Mouse (Mus musculus): ENCODE measurements around the gene Fut11. TPM values are rescaled to one million over a fixed set of nuclear protein-coding genes. Genes with fewer than 3 reads are reported as not detected.

The Fut11 gene
- total and polyA plus RNA-seq, 3 experiments, result 3.5 to 8.3 (median 4.1) TPM

DNA sequence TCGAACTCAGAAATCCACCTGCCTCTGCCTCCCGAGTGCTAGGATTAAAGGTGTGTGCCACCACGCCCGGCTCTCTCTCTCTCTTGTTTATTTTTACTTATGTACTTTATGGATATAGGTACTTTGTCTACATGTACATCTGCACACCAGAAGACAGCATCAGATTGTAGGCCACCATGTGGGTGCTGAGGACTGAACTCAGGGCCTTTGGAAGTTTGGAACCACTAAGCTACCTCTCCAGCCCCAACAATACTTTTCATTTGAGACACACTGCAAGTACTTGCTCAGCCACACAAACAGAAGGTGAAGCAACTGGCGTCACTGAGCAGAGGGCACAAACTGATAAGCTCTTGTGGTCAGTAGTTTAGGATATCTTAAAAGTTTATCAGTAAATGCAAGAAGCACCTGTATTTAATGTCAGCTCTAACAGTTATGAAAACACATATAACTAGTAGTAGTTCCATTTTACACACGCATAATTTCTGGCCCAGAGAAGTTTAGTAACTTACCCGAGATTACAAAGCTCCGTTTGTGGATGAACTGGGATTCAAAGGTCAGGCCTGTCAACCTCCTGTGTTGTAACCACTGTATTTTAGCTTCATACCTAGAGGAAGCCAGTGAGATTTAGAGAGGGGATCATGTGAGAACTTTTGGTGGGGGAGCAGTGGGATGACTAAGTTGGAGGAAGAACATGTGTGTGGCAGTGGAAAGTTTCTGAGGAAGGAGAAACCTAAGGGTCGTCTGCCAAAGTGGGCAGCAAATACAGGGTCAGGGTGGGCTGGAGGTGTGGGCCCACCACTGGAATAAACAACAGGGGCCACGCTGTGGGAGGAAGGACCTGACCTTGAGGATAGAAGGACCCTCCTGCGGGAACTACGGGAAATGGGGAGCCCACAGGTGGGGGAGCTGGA lies 38.5 kb downstream of the Fut11 start:
- H3K4me1 ChIP-seq (ENCODE audit: insufficient read depth, low read depth, low read length), result peaks cover 71% of the 10 kb centered on the region
- no peaks in the 10 kb centered on the region for H3K9me3 ChIP-seq (replicated peaks)
- DNase-seq (ENCODE audit: low spot score) (peak; percentile 60), ATAC-seq (ENCODE audit: extremely low read depth, insufficient number of reproducible peaks, low FRiP score, poor library complexity, severe bottlenecking) (peak; percentile 17)
- H3K27me3 ChIP-seq (ENCODE audit: insufficient read depth, low read length), result no peaks in the 10 kb centered on the region
- TF ChIP-seq POLR2AphosphoS5 (IDR thresholded peaks at IDR 0.05; ENCODE audit: insufficient replicate concordance, low read depth, low read length), result no peak; the same call in 1 of the 2 replicates
- TF ChIP-seq TAL1 (conservative IDR thresholded peaks at IDR 0.05; ENCODE audit: low read depth, low read length), result peak; percentile 98
- no peak for TF ChIP-seq GATA1 (IDR thresholded peaks at IDR 0.05; ENCODE audit: borderline replicate concordance, low read length)
- TF ChIP-seq GATA2 (IDR thresholded peaks at IDR 0.05; ENCODE audit: borderline replicate concordance, low read depth, low read length), result no peak
- peaks cover 76% of the 10 kb centered on the region for H3K36me3 ChIP-seq (replicated peaks)
- H3K4me3 ChIP-seq (ENCODE audit: low read depth, low read length), result peak overlapping the region; percentile 96

DNA sequence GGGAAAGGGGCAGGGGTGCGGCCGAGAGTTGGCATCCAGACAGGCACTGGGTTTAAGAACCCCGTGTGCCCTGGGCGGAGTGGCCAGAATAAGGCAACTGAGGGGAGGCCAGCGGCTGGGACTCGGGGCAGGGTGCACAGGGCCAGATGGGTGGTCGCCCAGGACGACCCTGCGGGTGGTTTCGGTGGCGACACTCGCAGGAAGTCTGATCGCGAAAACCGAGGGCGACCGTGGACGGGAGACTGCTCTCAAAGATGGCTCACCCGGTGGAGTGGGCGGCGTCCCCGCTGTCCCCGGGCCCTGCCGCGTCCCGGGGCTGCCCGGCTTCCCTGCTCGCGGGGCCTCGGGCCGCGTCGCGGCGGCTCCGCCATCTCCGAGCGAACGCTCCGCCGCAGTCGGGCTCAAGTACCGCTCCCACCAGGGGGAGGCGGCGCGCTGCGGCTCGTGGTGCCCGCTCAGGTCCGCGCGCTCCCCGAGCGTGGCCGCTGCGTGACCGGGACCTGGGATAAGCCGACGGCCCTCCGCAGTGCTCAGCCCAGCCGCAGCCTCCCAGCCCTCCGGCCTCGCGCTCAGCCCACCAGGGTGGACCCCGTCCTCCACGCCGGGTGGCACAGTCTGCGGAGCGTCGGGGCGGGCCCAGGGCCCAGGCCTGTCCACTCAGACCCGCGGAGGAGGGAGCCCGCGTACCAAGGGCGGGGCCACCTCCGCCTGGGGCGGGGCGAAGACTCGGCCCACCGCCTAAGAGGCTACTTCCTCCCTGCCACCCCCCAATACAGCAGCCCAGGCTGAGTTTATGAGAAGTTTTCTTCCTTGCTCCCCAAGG lies 39.4 kb downstream of the Fut11 start, which contains the start of gene Ndst2:
Gene Ndst2 (minus strand): TSS at position 611 of the 823 bp plus-strand sequence.
- H3K27me3 ChIP-seq (ENCODE audit: insufficient read depth, low read length), result no peaks in the 10 kb centered on the region
- no peaks in the 10 kb centered on the region for H3K9me3 ChIP-seq (replicated peaks)

DNA sequence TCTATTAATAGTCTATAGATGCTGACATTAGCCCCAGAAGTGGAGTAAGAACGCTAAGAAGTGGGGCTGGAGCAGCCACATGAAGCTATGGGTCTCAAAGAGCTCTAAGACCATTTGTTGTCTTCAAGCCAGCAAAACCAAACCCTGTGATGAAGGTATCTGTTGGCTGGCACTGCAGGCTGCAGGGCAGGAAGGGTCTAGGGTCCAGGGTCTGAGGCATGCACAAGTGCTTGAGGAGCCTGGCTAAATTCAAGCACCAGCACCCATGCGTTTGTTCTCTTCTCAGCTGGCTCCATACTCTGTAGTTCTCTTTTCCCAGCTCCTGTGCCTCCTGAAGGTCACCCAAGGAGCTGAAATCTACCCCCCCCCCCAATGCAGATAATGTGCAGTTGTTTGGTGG lies 40.3 kb downstream of the Fut11 start:
- ATAC-seq (ENCODE audit: extremely low read depth, insufficient number of reproducible peaks, low FRiP score, poor library complexity, severe bottlenecking) (no peak), DNase-seq (ENCODE audit: low spot score) (no peak)
- Histone ChIP-seq H3K4me3 (ENCODE audit: low read depth, low read length) (peak overlapping the region; percentile 14; the same call in 1 of the 2 replicates), H3K9me3 (replicated peaks) (no peaks in the 10 kb centered on the region), H3K36me3 (replicated peaks) (peaks cover 76% of the 10 kb centered on the region), H3K27me3 (ENCODE audit: insufficient read depth, low read length) (no peaks in the 10 kb centered on the region), H3K4me1 (ENCODE audit: insufficient read depth, low read depth, low read length) (peaks cover 58% of the 10 kb centered on the region)
- TF ChIP-seq TAL1 (conservative IDR thresholded peaks at IDR 0.05; ENCODE audit: low read depth, low read length) (no peak), POLR2AphosphoS5 (IDR thresholded peaks at IDR 0.05; ENCODE audit: insufficient replicate concordance, low read depth, low read length) (no peak), GATA1 (IDR thresholded peaks at IDR 0.05; ENCODE audit: borderline replicate concordance, low read length) (no peak), CTCF (IDR thresholded peaks at IDR 0.05; ENCODE audit: low read depth, low read length) (no peak), GATA2 (IDR thresholded peaks at IDR 0.05; ENCODE audit: borderline replicate concordance, low read depth, low read length) (no peak)

More for the DNA sequence above, 39.4 kb downstream of the Fut11 start, which contains the start of gene Ndst2:
- H3K4me1 ChIP-seq (ENCODE audit: insufficient read depth, low read depth, low read length), result peaks cover 67% of the 10 kb centered on the region
- H3K36me3 ChIP-seq (replicated peaks), result peaks cover 76% of the 10 kb centered on the region
- DNase-seq (ENCODE audit: low spot score) (peak; percentile 95), ATAC-seq (ENCODE audit: extremely low read depth, insufficient number of reproducible peaks, low FRiP score, poor library complexity, severe bottlenecking) (peak; percentile 36)
- peak within 1 kb of the TSS; percentile 96 for H3K4me3 ChIP-seq (ENCODE audit: low read depth, low read length)
- TF ChIP-seq TAL1 (conservative IDR thresholded peaks at IDR 0.05; ENCODE audit: low read depth, low read length), result no peak
- no peak for TF ChIP-seq POLR2AphosphoS5 (IDR thresholded peaks at IDR 0.05; ENCODE audit: insufficient replicate concordance, low read depth, low read length)
- TF ChIP-seq GATA1 (IDR thresholded peaks at IDR 0.05; ENCODE audit: borderline replicate concordance, low read length), result no peak
- no peak for TF ChIP-seq CTCF (IDR thresholded peaks at IDR 0.05; ENCODE audit: low read depth, low read length)
- TF ChIP-seq GATA2 (IDR thresholded peaks at IDR 0.05; ENCODE audit: borderline replicate concordance, low read depth, low read length), result no peak

GRCm38 (mm10) chr14:20735892-20736390 lies 41.2 kb downstream of the Fut11 start:
- H3K9me3 ChIP-seq (replicated peaks), result no peaks in the 10 kb centered on the region
- TF ChIP-seq GATA1 (IDR thresholded peaks at IDR 0.05; ENCODE audit: borderline replicate concordance, low read length) (no peak), CTCF (IDR thresholded peaks at IDR 0.05; ENCODE audit: low read depth, low read length) (no peak), GATA2 (IDR thresholded peaks at IDR 0.05; ENCODE audit: borderline replicate concordance, low read depth, low read length) (no peak), TAL1 (conservative IDR thresholded peaks at IDR 0.05; ENCODE audit: low read depth, low read length) (no peak), POLR2AphosphoS5 (IDR thresholded peaks at IDR 0.05; ENCODE audit: insufficient replicate concordance, low read depth, low read length) (no peak)
- H3K4me3 ChIP-seq (ENCODE audit: low read depth, low read length), result no peak overlapping the region
- ATAC-seq (ENCODE audit: extremely low read depth, insufficient number of reproducible peaks, low FRiP score, poor library complexity, severe bottlenecking) (no peak), DNase-seq (ENCODE audit: low spot score) (no peak)
- peaks cover 49% of the 10 kb centered on the region for H3K4me1 ChIP-seq (ENCODE audit: insufficient read depth, low read depth, low read length)
- peaks cover 76% of the 10 kb centered on the region for H3K36me3 ChIP-seq (replicated peaks)
- no peaks in the 10 kb centered on the region for H3K27me3 ChIP-seq (ENCODE audit: insufficient read depth, low read length)

- no peak for ATAC-seq (ENCODE audit: extremely low read depth, insufficient number of reproducible peaks, low FRiP score, poor library complexity, severe bottlenecking)
- Histone ChIP-seq H3K9me3 (replicated peaks) (no peaks in the 10 kb centered on the region), H3K36me3 (replicated peaks) (peaks cover 76% of the 10 kb centered on the region), H3K27me3 (ENCODE audit: insufficient read depth, low read length) (no peaks in the 10 kb centered on the region), H3K4me1 (ENCODE audit: insufficient read depth, low read depth, low read length) (peaks cover 44% of the 10 kb centered on the region), H3K4me3 (ENCODE audit: low read depth, low read length) (no peak overlapping the region)
- no peak for DNase-seq (ENCODE audit: low spot score)
- TF ChIP-seq GATA1 (IDR thresholded peaks at IDR 0.05; ENCODE audit: borderline replicate concordance, low read length) (no peak), TAL1 (conservative IDR thresholded peaks at IDR 0.05; ENCODE audit: low read depth, low read length) (no peak), POLR2AphosphoS5 (IDR thresholded peaks at IDR 0.05; ENCODE audit: insufficient replicate concordance, low read depth, low read length) (no peak), CTCF (IDR thresholded peaks at IDR 0.05; ENCODE audit: low read depth, low read length) (peak; percentile 66)
Observed at GRCm38 (mm10) chr14:20737306-20737705, 42.5 kb downstream of the Fut11 start.

All from G1E (cell line).